Mouse (Mus musculus): Measurements from ENCODE around the gene Pkig. TPM values are rescaled to one million over a fixed set of nuclear protein-coding genes. Genes with fewer than 3 reads are reported as not detected.

Pkig gene
- 109 and 113 TPM in 2 replicates for polyA plus RNA-seq (2016; fragmentation: Nextera tagmentation; extraction: Ambion mirVana)

- peaks cover 20% of the 10 kb centered on the region for H3K4me1 ChIP-seq
- WGBS, result 1% methylated on average over 70 of the region's 71 CpGs
- H3K4me2 ChIP-seq (replicated peaks), result peak within 1 kb of the TSS; percentile 54
- H3K4me3 ChIP-seq, result peak within 1 kb of the TSS; percentile 74
- no peaks in the 10 kb centered on the region; the same call in 1 of the 2 replicates for H3K27me3 ChIP-seq
- ATAC-seq (ENCODE audit: low FRiP score), result peak; percentile 92
- peak within 1 kb of the TSS; percentile 82 for H3K27ac ChIP-seq
- peak within 1 kb of the TSS; percentile 79 for H3K9ac ChIP-seq
- H3K36me3 ChIP-seq, result no peaks in the 10 kb centered on the region
- no peaks in the 10 kb centered on the region for H3K9me3 ChIP-seq (replicated peaks)
Observed at GRCm38 (mm10) chr2:163657975-163658886, at the start of gene Pkig. TSS of gene Pkig (plus strand) at chr2:163658386.

DNA sequence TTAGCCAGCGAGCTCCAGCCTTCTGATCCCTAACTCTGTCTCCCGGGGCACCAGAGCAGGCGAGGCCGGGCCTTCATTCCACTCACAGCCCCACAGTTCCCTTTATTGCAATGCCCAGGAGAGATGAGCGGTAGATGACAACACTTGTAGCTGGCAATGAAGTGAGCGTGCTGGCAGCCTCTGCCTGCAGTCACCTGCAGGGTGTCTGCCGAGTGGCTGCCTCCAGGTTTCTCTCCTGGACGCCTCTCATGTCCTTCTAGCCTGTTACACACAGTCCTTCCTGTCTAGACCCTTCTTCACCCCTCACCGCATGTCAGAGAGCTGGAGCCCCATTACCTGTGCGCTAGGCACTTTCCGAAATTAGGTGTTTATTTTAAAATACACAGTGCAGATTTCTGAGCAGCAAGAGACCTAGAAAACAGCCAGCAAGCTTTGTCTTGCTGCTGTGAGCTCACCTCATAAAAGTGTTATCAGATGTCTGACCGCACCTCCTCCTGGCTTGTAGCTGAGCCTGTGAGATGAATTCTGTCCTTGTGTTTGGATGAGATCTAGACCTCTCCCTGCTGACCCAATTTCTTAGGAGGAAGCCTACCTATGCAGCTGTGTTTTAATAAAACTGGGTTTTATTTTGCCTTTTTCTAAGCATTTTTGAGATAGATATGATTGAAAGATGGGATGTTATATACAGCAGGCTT, 48.8 kb upstream of the Pkig start:
- 88% methylated on average over 12 of the region's 12 CpGs for WGBS
- H3K27ac ChIP-seq, result no peak overlapping the region
- H3K9ac ChIP-seq, result no peak overlapping the region
- H3K27me3 ChIP-seq, result no peaks in the 10 kb centered on the region
- H3K9me3 ChIP-seq (replicated peaks), result no peaks in the 10 kb centered on the region
- no peak overlapping the region for H3K4me2 ChIP-seq (replicated peaks)
- H3K4me3 ChIP-seq, result no peak overlapping the region
- ATAC-seq (ENCODE audit: low FRiP score), result no peak
- H3K4me1 ChIP-seq, result no peaks in the 10 kb centered on the region
- peaks cover 49% of the 10 kb centered on the region for H3K36me3 ChIP-seq

GRCm38 (mm10) chr2:163611176-163611575, 47.0 kb upstream of the Pkig start:
- peaks cover 67% of the 10 kb centered on the region for H3K36me3 ChIP-seq
- H3K9me3 ChIP-seq (replicated peaks), result no peaks in the 10 kb centered on the region
- H3K27me3 ChIP-seq, result no peaks in the 10 kb centered on the region
- WGBS, result 73% methylated on average over 9 of the region's 9 CpGs
- no peak overlapping the region for H3K4me3 ChIP-seq
- H3K9ac ChIP-seq, result no peak overlapping the region
- H3K4me1 ChIP-seq, result no peaks in the 10 kb centered on the region
- no peak for ATAC-seq (ENCODE audit: low FRiP score)
- H3K27ac ChIP-seq, result no peak overlapping the region
- H3K4me2 ChIP-seq (replicated peaks), result no peak overlapping the region

- Histone ChIP-seq H3K4me3 (no peak overlapping the region), H3K9ac (no peak overlapping the region), H3K27me3 (no peaks in the 10 kb centered on the region), H3K4me2 (replicated peaks) (no peak overlapping the region), H3K36me3 (peaks cover 70% of the 10 kb centered on the region), H3K9me3 (replicated peaks) (no peaks in the 10 kb centered on the region), H3K27ac (no peak overlapping the region), H3K4me1 (no peaks in the 10 kb centered on the region)
- 90% methylated on average over 5 of the region's 5 CpGs for WGBS
- no peak for ATAC-seq (ENCODE audit: low FRiP score)
Observed at GRCm38 (mm10) chr2:163613206-163613605, 45.0 kb upstream of the Pkig start.

- no peak overlapping the region for H3K4me3 ChIP-seq
- peaks cover 77% of the 10 kb centered on the region for H3K36me3 ChIP-seq
- ATAC-seq (ENCODE audit: low FRiP score), result no peak
- H3K27ac ChIP-seq, result no peak overlapping the region
- H3K9ac ChIP-seq, result no peak overlapping the region
- H3K4me1 ChIP-seq, result no peaks in the 10 kb centered on the region
- H3K9me3 ChIP-seq (replicated peaks), result no peaks in the 10 kb centered on the region
- 95% methylated on average over 4 of the region's 4 CpGs for whole genome bisulfite sequencing
- H3K27me3 ChIP-seq, result no peaks in the 10 kb centered on the region
- no peak overlapping the region for H3K4me2 ChIP-seq (replicated peaks)
Observed at GRCm38 (mm10) chr2:163613990-163614389, 44.2 kb upstream of the Pkig start.

DNA sequence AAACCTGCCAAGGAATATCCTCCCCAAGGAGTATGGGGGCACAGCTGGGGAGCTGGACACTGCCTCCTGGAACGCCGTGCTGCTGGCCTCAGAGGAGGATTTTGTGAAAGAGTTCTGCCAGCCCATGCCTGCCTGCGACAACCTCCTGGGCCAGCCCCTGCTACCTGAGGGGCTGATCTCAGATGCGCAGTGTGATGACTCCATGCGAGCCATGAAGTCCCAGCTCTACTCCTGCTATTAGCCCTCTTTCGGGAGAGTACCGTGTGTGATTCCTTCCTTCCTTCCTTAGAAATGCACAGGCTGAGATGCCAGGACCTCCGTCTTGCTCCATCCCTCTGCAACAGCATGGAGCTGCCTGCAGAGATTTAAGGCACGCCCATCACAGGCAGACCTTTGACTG, 42.8 kb upstream of the Pkig start:
- H3K27me3 ChIP-seq, result no peaks in the 10 kb centered on the region
- 90% methylated on average over 9 of the region's 9 CpGs for WGBS
- no peak overlapping the region for H3K4me3 ChIP-seq
- ATAC-seq (ENCODE audit: low FRiP score), result no peak
- no peak overlapping the region for H3K9ac ChIP-seq
- no peak overlapping the region for H3K27ac ChIP-seq
- H3K4me2 ChIP-seq (replicated peaks), result no peak overlapping the region
- no peaks in the 10 kb centered on the region for H3K9me3 ChIP-seq (replicated peaks)
- peaks cover 82% of the 10 kb centered on the region for H3K36me3 ChIP-seq
- H3K4me1 ChIP-seq, result no peaks in the 10 kb centered on the region

- Histone ChIP-seq H3K27ac (no peak overlapping the region), H3K9ac (no peak overlapping the region), H3K4me3 (no peak overlapping the region), H3K4me2 (replicated peaks) (no peak overlapping the region), H3K9me3 (replicated peaks) (no peaks in the 10 kb centered on the region), H3K27me3 (no peaks in the 10 kb centered on the region), H3K36me3 (peaks cover 87% of the 10 kb centered on the region), H3K4me1 (no peaks in the 10 kb centered on the region)
- no peak for ATAC-seq (ENCODE audit: low FRiP score)
- WGBS, result 88% methylated on average over 4 of the region's 4 CpGs
Observed at GRCm38 (mm10) chr2:163615906-163616651, 42.1 kb upstream of the Pkig start.

- no peaks in the 10 kb centered on the region for H3K27me3 ChIP-seq
- peaks cover 86% of the 10 kb centered on the region for H3K36me3 ChIP-seq
- no peak overlapping the region for H3K4me3 ChIP-seq
- ATAC-seq (ENCODE audit: low FRiP score), result no peak
- no peaks in the 10 kb centered on the region for H3K9me3 ChIP-seq (replicated peaks)
- no peak overlapping the region for H3K4me2 ChIP-seq (replicated peaks)
- H3K4me1 ChIP-seq, result no peaks in the 10 kb centered on the region
- no peak overlapping the region for H3K27ac ChIP-seq
- WGBS, result 89% methylated on average over 3 of the region's 3 CpGs
- H3K9ac ChIP-seq, result no peak overlapping the region
Observed at GRCm38 (mm10) chr2:163616652-163617227, 41.4 kb upstream of the Pkig start.

DNA sequence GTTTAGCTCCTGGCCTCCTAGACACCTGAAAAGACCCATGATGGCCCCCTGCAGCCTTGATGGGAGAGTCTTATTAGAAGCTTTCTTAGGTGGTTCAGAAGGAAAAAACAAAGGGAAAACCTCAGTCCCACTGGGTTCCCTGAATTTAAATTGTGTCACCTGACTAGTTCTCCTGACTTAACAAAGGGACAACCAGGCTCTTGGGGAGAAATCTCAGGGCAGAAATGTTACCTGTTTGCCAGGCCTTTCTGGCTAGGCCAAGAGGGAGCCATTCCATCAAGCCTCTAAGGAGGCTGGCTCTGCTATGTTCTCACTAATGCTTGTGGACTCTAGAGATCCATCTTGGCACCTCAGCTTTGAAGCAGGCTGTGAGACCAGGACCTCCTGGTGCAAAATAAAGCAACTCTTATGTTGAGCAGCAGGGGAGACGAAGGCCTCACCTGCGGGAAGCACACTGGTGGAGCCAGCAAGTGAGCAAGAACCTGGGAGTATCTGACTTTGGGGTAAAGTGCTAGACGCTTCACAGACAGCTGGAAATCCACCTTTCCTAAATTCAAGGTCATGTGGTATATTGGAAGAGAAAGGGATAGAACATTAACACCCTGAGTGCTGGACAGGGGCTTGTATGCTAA, 40.8 kb upstream of the Pkig start:
- WGBS, result 83% methylated on average over 3 of the region's 3 CpGs
- Histone ChIP-seq H3K9me3 (replicated peaks) (no peaks in the 10 kb centered on the region), H3K27ac (no peak overlapping the region), H3K9ac (no peak overlapping the region), H3K4me3 (no peak overlapping the region), H3K4me2 (replicated peaks) (no peak overlapping the region), H3K4me1 (no peaks in the 10 kb centered on the region), H3K27me3 (no peaks in the 10 kb centered on the region), H3K36me3 (peaks cover 80% of the 10 kb centered on the region)
- no peak for ATAC-seq (ENCODE audit: low FRiP score)

GRCm38 (mm10) chr2:163617874-163618273, 40.3 kb upstream of the Pkig start:
- H3K4me1 ChIP-seq, result no peaks in the 10 kb centered on the region
- no peak overlapping the region for H3K9ac ChIP-seq
- H3K27me3 ChIP-seq, result no peaks in the 10 kb centered on the region
- ATAC-seq (ENCODE audit: low FRiP score), result no peak
- no peak overlapping the region for H3K4me3 ChIP-seq
- no peak overlapping the region for H3K27ac ChIP-seq
- peaks cover 79% of the 10 kb centered on the region for H3K36me3 ChIP-seq
- WGBS, result 91% methylated on average over 4 of the region's 4 CpGs
- H3K9me3 ChIP-seq (replicated peaks), result no peaks in the 10 kb centered on the region
- H3K4me2 ChIP-seq (replicated peaks), result no peak overlapping the region

DNA sequence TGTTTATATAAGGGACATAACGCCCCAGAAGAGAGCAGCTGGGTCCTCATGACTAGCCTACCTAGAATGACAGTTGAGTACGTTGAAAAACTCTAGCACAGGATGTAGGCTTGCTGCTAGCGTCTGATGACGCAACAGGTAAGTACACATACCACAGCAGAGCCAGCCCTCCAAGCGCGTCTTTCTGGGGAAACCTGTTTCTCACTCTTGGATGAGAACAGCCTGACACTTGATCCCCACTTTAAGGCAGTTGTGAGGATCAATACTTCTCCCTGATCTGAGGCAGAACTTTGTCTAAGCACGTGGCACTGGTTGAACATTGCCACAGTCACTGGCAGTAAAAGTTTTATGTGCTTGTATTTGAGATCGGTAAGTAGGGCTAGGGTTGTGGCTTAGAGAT, 37.7 kb upstream of the Pkig start:
- no peak overlapping the region for H3K4me2 ChIP-seq (replicated peaks)
- no peaks in the 10 kb centered on the region for H3K9me3 ChIP-seq (replicated peaks)
- peaks cover 75% of the 10 kb centered on the region for H3K36me3 ChIP-seq
- no peak overlapping the region for H3K9ac ChIP-seq
- no peaks in the 10 kb centered on the region for H3K4me1 ChIP-seq
- no peak overlapping the region for H3K27ac ChIP-seq
- 89% methylated on average over 8 of the region's 8 CpGs for WGBS
- H3K4me3 ChIP-seq, result no peak overlapping the region
- ATAC-seq (ENCODE audit: low FRiP score), result no peak
- no peaks in the 10 kb centered on the region for H3K27me3 ChIP-seq

All from hindbrain, embryonic 12.5 days (tissue).